Mouse (Mus musculus) embryonic fibroblast, embryonic 13.5 days (primary cell): ENCODE data around the gene Spag16.

Experiments
- CTCF ChIP-seq: IDR thresholded peaks from 2 replicates; pipeline ENCODE4 v1.5.1; 2011; ENCODE audit warnings: mild to moderate bottlenecking, control low read depth, low read length, moderate library complexity, borderline replicate concordance; ENCODE audit not compliant: insufficient read depth
- POLR2A ChIP-seq: IDR thresholded peaks from 2 replicates; pipeline ENCODE4 v1.6.1; 2011; ENCODE audit warnings: low read depth, mild to moderate bottlenecking, control low read depth, low read length, moderate library complexity

DNA sequence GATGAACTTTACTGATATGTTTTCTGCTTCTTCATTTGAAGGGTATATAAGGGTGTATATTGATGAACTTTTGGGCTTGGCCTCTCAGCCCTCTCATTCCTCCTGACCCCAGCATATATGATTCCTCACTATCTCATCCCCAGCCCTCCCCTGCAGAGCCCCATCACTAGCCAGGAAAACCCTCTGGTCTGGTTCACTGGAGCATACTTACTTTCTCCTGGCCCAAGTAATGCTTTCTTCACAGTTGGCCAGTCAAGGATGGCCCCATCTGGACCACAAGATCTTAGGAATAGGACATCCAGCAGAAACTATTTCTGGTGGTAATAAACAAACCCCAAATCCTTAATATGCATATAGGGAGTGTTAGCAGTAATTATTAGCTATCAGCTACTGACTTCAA, 527.2 kb downstream of the Spag16 start:
- TF ChIP-seq CTCF = no peak
- no peak for TF ChIP-seq POLR2A
